Mouse (Mus musculus) liver, postnatal 0 days (tissue): ENCODE data around the gene Eef1akmt4.

Experiments
- CTCF ChIP-seq: sonication (generic); IDR thresholded peaks from 2 replicates; pipeline ENCODE4 v1.5.1; 2016; ENCODE audit warnings: antibody characterized with exemption, low read depth
- EP300 ChIP-seq: IDR thresholded peaks from 2 replicates; pipeline ENCODE4 v1.6.1; 2016; ENCODE audit warnings: antibody characterized with exemption, low read depth, mild to moderate bottlenecking

GRCm38 (mm10) chr16:20629731-20630634 is 18.6 kb downstream of the Eef1akmt4 start, which contains the start of gene Ece2:
- no peak for TF ChIP-seq CTCF
- no peak for TF ChIP-seq EP300
